Mouse (Mus musculus): ENCODE results near the gene Efcab12.
"Not testable (repeated sequence)": the region's sequence is repeated elsewhere in the genome, so short reads cannot be mapped to it uniquely, and the experiment has no call there.

Gene Efcab12

GRCm38 (mm10) chr6:115838161-115838597, at the start of gene Efcab12:
Gene Efcab12, minus strand, starts transcription at chr6:115838412.
- DNase-seq (ENCODE audit: low spot score in 2 of 2) = peak; percentile 72 to 86

- no peak for DNase-seq (ENCODE audit: low spot score in 2 of 2)
Observed at GRCm38 (mm10) chr6:115886894-115887293, 48.7 kb upstream of the Efcab12 start.

GRCm38 (mm10) chr6:115884018-115884417, 45.8 kb upstream of the Efcab12 start:
- no peak for DNase-seq (ENCODE audit: low spot score in 2 of 2)

- no peak for DNase-seq (ENCODE audit: low spot score in 2 of 2)
Observed at GRCm38 (mm10) chr6:115880751-115881150, 42.5 kb upstream of the Efcab12 start.

- no peak for DNase-seq (ENCODE audit: low spot score in 2 of 2)
Observed at GRCm38 (mm10) chr6:115879736-115880135, 41.5 kb upstream of the Efcab12 start.

- DNase-seq (ENCODE audit: low spot score in 2 of 2) = no peak
Observed at GRCm38 (mm10) chr6:115878694-115879093, 40.5 kb upstream of the Efcab12 start.

- no peak for DNase-seq (ENCODE audit: low spot score in 2 of 2)
Observed at GRCm38 (mm10) chr6:115877239-115877638, 39.0 kb upstream of the Efcab12 start.

GRCm38 (mm10) chr6:115871318-115871717, 33.1 kb upstream of the Efcab12 start:
- not testable (repeated sequence) for DNase-seq (ENCODE audit: low spot score in 2 of 2)

- not testable (repeated sequence) for DNase-seq (ENCODE audit: low spot score in 2 of 2)
Observed at GRCm38 (mm10) chr6:115867157-115867556, 28.9 kb upstream of the Efcab12 start.

- DNase-seq (ENCODE audit: low spot score in 2 of 2) = no peak
Observed at GRCm38 (mm10) chr6:115865246-115865645, 27.0 kb upstream of the Efcab12 start.

GRCm38 (mm10) chr6:115863340-115863841, 25.2 kb upstream of the Efcab12 start:
- DNase-seq (ENCODE audit: low spot score in 2 of 2) = peak; percentile 69 to 75

GRCm38 (mm10) chr6:115860027-115860556, 21.9 kb upstream of the Efcab12 start:
- no peak for DNase-seq (ENCODE audit: low spot score in 2 of 2)

- no peak for DNase-seq (ENCODE audit: low spot score in 2 of 2)
Observed at GRCm38 (mm10) chr6:115859258-115859657, 21.0 kb upstream of the Efcab12 start.

- no peak for DNase-seq (ENCODE audit: low spot score in 2 of 2)
Observed at GRCm38 (mm10) chr6:115856361-115856745, 18.1 kb upstream of the Efcab12 start.

- DNase-seq (ENCODE audit: low spot score in 2 of 2) = no peak
Observed at GRCm38 (mm10) chr6:115855733-115856360, 17.6 kb upstream of the Efcab12 start.

GRCm38 (mm10) chr6:115854432-115854831, 16.2 kb upstream of the Efcab12 start:
- DNase-seq (ENCODE audit: low spot score in 2 of 2) = no peak

GRCm38 (mm10) chr6:115853985-115854384, 15.8 kb upstream of the Efcab12 start:
- no peak for DNase-seq (ENCODE audit: low spot score in 2 of 2)

GRCm38 (mm10) chr6:115853091-115853813, 15.0 kb upstream of the Efcab12 start, which contains the start of the genes Mbd4 and Ift122:
Gene Mbd4, minus strand, starts transcription at chr6:115853371.
Gene Ift122, plus strand, starts transcription at chr6:115853470.
- peak; percentile 98 to 99 for DNase-seq (ENCODE audit: low spot score in 2 of 2)

GRCm38 (mm10) chr6:115852446-115853090, 14.4 kb upstream of the Efcab12 start:
- no peak for DNase-seq (ENCODE audit: low spot score in 2 of 2)

- no peak for DNase-seq (ENCODE audit: low spot score in 2 of 2)
Observed at GRCm38 (mm10) chr6:115848598-115849304, 10.5 kb upstream of the Efcab12 start.

GRCm38 (mm10) chr6:115846640-115847411, 8.6 kb upstream of the Efcab12 start:
- peak in 1 of 2 experiments; percentile 70 for DNase-seq (ENCODE audit: low spot score in 2 of 2)

Data from left cerebral cortex, adult 9 months (tissue).